Mouse (Mus musculus) hindbrain, embryonic 15.5 days (tissue): ENCODE data around the gene Ugt3a1. TPM values are rescaled to one million over a fixed set of nuclear protein-coding genes. Genes with fewer than 3 reads are reported as not detected.
"Not testable (repeated sequence)": the region's sequence is repeated elsewhere in the genome, so short reads cannot be mapped to it uniquely, and the experiment has no call there.

Experiments
- ATAC-seq: fragments of 200-750 bp; cut with Nextera tagmentation; 2 replicates; pipeline ENCODE4 v1.8.0; 2017; ENCODE audit warnings: low read depth, moderate number of reproducible peaks, moderate TSS enrichment; ENCODE audit not compliant: low FRiP score
- H3K27ac ChIP-seq: fragments of 300-500 bp; sonication (generic); replicated peaks from 2 replicates; pipeline ENCODE4 v1.5.1; 2015; ENCODE audit warnings: mild to moderate bottlenecking, inconsistent platforms
- H3K27me3 ChIP-seq: fragments of 300-500 bp; sonication (generic); 2 replicates; pipeline ENCODE4 v1.6.1; 2015; ENCODE audit warnings: control low read depth, inconsistent platforms
- H3K36me3 ChIP-seq: fragments of 300-500 bp; sonication (generic); 2 replicates; pipeline ENCODE4 v1.6.1; 2015; ENCODE audit warnings: control low read depth, inconsistent platforms
- H3K4me1 ChIP-seq: fragments of 300-500 bp; sonication (generic); replicated peaks from 2 replicates; pipeline ENCODE4 v1.6.1; 2015; ENCODE audit warnings: control low read depth, inconsistent platforms
- H3K4me2 ChIP-seq: fragments of 300-500 bp; sonication (generic); 2 replicates; pipeline ENCODE4 v1.6.1; 2015; ENCODE audit warnings: moderate library complexity, mild to moderate bottlenecking, inconsistent platforms
- H3K4me3 ChIP-seq: fragments of 300-500 bp; sonication (generic); 2 replicates; pipeline ENCODE4 v1.5.1; 2015; ENCODE audit warnings: mild to moderate bottlenecking, inconsistent platforms
- H3K9ac ChIP-seq: fragments of 300-500 bp; sonication (generic); 2 replicates; pipeline ENCODE4 v1.6.1; 2015; ENCODE audit warnings: inconsistent platforms
- H3K9me3 ChIP-seq: fragments of 300-500 bp; sonication (generic); 2 replicates; pipeline ENCODE4 v1.6.1; 2016; ENCODE audit warnings: control low read depth, inconsistent platforms
- WGBS: fragments of 180-500 bp; shearing (Covaris S2); methylation state at CpG from one replicate; pipeline ENCODE4 v1.1.7; 2015; 5-methylcytosine and 5-hydroxymethylcytosine counted together
- polyA plus RNA-seq: library from polyadenylated mRNA; unstranded; fragments of >200 nt; fragmentation: Nextera tagmentation; extraction: Ambion mirVana; gene quantifications from 2 replicates; pipeline ENCODE4 v1.2.1, GENCODE M21; 2015

Gene Ugt3a1
- polyA plus RNA-seq: not detected in 2 replicates

DNA sequence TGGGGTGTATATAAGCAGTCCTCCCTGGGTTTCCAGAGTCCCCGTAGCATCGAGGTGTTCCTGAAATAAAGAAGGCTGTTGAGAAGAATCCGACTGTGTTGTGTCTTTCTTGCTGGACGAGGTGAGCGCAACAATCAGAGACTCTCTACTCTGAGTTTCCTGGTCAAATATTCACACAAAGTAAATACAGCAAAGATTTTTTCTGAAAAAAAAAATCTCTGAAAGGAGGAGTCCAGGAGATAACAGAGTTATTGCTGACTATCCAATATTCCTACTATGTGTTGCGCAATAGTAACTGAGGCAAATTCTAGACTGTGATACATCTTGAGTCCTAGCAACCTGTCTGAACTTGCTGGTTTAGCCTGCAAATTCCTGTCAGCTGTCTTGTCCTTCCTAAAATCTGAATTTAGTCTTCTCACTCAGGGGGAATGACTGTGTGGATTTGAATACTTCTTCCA is at the start of gene Ugt3a1:
Gene Ugt3a1 (plus strand): TSS at position 51 of the 458 bp plus-strand sequence.
- no peak within 1 kb of the TSS for H3K27ac ChIP-seq
- no peaks in the 10 kb centered on the region for H3K36me3 ChIP-seq
- no peaks in the 10 kb centered on the region for H3K27me3 ChIP-seq
- ATAC-seq: no peak
- H3K9ac ChIP-seq: no peak within 1 kb of the TSS
- no peaks in the 10 kb centered on the region for H3K4me1 ChIP-seq
- no peaks in the 10 kb centered on the region for H3K9me3 ChIP-seq
- no peak within 1 kb of the TSS for H3K4me2 ChIP-seq
- WGBS: 96% methylated on average over 6 of the region's 6 CpGs
- H3K4me3 ChIP-seq: no peak within 1 kb of the TSS

DNA sequence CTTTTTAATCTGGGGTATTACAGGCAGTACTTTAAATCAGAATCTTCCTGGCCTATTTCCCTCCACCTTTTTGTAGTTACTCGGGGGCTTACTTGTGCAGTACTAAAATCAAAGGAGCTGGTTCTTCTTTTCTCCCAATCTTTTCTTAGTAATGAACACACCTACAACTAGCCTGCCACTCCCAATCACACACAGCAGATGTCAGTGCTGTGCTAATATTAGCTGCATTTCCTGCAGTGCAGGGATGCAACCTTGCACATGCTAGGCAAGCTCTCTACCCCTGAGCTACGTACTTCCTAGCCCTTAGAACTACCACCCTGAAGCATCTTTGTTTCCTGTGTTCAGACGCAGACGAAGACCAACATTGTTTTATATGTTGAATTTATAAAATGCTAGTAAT is 45.8 kb upstream of the Ugt3a1 start:
- not testable (repeated sequence) for H3K27me3 ChIP-seq, ATAC-seq, H3K36me3 ChIP-seq, H3K4me3 ChIP-seq, H3K27ac ChIP-seq, H3K4me2 ChIP-seq, H3K9ac ChIP-seq, H3K4me1 ChIP-seq, H3K9me3 ChIP-seq
- 83% methylated on average over 4 of the region's 4 CpGs for WGBS

DNA sequence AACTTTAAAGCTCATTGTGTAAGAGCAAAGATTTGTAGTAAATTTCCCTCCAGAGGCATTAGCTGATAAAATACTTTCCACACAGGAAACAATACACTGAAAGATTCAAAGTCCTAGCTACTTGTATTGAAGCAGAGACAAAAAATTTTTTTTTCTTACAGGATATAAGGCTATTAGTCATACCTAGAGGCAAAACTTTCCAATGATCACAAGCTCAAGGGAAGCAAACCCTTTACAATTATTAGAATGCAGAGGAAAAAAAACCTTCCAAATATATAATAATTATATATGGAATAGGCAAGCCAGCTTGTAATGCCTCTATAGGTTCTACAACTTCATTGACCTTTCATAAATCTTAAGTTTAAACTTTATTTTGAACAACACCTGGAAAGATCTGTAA is 30.3 kb upstream of the Ugt3a1 start:
- no peak overlapping the region for H3K9ac ChIP-seq
- no peaks in the 10 kb centered on the region for H3K36me3 ChIP-seq
- no peaks in the 10 kb centered on the region for H3K9me3 ChIP-seq
- no peaks in the 10 kb centered on the region for H3K27me3 ChIP-seq
- no peak overlapping the region for H3K4me2 ChIP-seq
- ATAC-seq: no peak
- H3K27ac ChIP-seq: no peak overlapping the region
- no peaks in the 10 kb centered on the region for H3K4me1 ChIP-seq
- H3K4me3 ChIP-seq: no peak overlapping the region

DNA sequence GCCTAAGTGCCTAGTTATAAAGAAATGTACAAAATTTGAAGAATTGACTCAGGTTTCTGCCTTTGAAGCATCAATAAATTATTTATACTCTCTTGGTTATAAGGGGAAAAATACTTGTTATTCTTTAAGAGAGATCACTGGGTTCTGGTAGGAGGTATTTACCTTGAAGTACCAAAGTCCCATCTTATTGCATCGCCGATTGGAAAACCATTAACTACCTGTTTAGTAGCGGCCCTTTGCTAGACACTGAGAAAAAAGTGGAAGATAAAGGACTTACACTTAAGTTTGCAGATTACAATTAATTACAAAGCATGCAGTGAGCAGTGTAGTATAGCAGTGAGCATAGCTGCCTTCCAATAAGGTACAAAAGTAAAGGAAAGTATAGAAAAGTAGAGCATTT is 23.8 kb upstream of the Ugt3a1 start:
- Histone ChIP-seq H3K27me3 (no peaks in the 10 kb centered on the region), H3K27ac (no peak overlapping the region), H3K4me3 (no peak overlapping the region), H3K9me3 (no peaks in the 10 kb centered on the region), H3K36me3 (no peaks in the 10 kb centered on the region), H3K4me2 (no peak overlapping the region), H3K9ac (no peak overlapping the region), H3K4me1 (no peaks in the 10 kb centered on the region)
- no peak for ATAC-seq
- 96% methylated on average over 3 of the region's 3 CpGs for WGBS

DNA sequence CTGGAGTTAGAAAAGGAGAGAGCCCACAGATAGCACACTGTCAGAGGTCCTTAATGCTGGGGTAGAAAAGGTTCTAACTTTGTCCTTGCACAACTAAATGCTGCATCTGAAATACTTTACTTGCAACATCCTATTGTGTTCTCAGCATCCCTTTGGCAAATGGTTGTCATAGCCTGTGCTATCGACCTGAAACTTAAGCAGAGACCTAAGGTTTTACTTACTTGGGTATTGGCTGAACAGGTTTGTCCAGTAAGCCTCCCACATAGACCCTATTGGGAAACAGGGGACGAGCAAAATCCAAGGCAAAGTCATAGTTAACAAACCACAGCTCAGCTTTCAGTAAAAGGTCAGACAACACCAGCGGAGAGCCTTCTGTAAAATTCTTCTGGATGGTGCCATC is 16.1 kb upstream of the Ugt3a1 start:
- no peaks in the 10 kb centered on the region for H3K4me1 ChIP-seq
- no peaks in the 10 kb centered on the region for H3K9me3 ChIP-seq
- WGBS: 80% methylated on average over 3 of the region's 3 CpGs
- H3K36me3 ChIP-seq: no peaks in the 10 kb centered on the region
- no peak overlapping the region for H3K9ac ChIP-seq
- no peaks in the 10 kb centered on the region for H3K27me3 ChIP-seq
- ATAC-seq: no peak
- H3K4me3 ChIP-seq: no peak overlapping the region
- H3K4me2 ChIP-seq: no peak overlapping the region
- no peak overlapping the region for H3K27ac ChIP-seq

DNA sequence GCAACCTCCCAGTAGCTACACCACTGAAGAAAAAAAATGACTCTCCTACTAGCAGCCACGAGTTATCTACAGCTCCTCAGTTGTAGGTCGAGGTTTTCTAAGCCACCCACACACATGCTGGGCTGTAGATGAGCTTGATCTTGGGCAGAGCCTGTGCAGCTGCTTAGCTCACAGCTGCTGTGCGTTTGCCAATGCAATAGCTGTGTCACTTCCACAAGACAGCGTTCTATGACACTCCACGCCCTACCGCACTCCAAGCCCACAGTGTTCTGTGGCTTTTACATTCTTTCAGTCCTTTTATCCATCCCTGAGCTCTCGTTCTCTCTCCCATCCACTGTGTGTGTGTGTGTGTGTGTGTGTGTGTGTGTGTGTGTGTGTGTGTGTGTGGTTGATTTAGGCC is 4.8 kb upstream of the Ugt3a1 start:
- no peak overlapping the region for H3K4me2 ChIP-seq
- no peak overlapping the region for H3K4me3 ChIP-seq
- H3K36me3 ChIP-seq: no peaks in the 10 kb centered on the region
- no peaks in the 10 kb centered on the region for H3K27me3 ChIP-seq
- WGBS: 89% methylated on average over 7 of the region's 7 CpGs
- no peaks in the 10 kb centered on the region for H3K4me1 ChIP-seq
- H3K27ac ChIP-seq: no peak overlapping the region
- no peaks in the 10 kb centered on the region for H3K9me3 ChIP-seq
- no peak for ATAC-seq
- no peak overlapping the region for H3K9ac ChIP-seq

DNA sequence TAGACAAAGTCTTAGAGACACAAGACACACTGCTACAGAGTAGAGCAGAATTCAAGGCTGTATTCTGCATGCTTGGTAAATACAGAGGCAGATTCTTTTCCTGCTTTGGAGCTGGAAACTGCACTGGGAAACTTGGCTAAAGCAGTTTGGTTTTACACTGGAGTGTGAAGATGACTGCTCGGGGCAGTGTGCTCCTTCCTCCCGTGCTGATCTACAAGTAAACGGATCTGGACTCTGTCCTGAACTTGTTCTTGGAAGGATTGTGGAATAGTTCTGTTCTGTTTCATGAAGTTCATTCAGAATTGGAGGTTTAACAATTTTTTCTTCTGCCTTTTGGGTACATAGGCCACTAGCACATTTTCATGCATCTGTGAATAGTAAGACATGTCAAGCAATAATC is 2.3 kb downstream of the Ugt3a1 start:
- Histone ChIP-seq H3K36me3 (no peaks in the 10 kb centered on the region), H3K9me3 (no peaks in the 10 kb centered on the region), H3K4me2 (no peak overlapping the region), H3K4me1 (no peaks in the 10 kb centered on the region), H3K9ac (no peak overlapping the region), H3K4me3 (no peak overlapping the region), H3K27ac (no peak overlapping the region), H3K27me3 (no peaks in the 10 kb centered on the region)
- 86% methylated on average over 3 of the region's 3 CpGs for WGBS
- ATAC-seq: no peak

DNA sequence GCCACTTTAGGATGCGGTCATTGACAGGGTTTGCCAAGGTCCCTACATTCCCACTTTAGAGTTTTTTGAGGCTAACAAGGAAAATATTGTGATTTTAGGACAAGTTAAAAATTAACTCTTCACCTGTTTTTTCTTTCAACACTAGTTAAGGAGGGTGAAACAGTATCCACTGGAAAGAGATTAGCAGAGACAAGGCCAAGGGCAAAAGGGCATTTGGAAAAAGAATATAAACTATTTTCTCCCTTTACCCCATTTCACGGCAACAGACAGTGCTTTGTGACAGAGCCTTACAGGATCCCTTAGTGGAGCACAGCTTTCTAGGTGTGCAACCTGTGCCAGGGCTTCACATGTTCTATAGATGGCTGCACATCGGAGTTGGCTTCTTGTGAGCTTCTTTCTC is 2.9 kb downstream of the Ugt3a1 start:
- ATAC-seq: no peak

DNA sequence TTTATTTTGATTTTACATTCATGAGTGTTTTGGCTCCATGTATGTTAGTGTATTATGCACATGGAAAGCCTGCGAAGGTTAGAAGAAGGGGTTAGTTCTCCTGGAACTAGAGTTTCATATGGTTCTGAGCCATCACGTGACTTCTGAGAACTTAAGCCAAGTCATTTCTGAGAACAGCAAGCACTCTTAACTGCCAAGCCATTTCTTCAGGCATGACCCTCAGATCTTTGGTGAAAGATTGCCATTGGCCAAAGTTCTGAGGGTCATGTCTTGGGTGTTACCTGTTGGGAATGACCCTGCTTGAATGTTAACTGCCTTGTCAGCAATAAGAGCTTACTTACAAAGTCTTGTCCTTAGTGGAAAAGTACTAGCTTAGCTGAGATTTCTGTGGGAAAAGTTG is 6.5 kb downstream of the Ugt3a1 start:
- no peak for ATAC-seq
- WGBS: 92% methylated on average over 2 of the region's 2 CpGs

More for the DNA sequence above, 2.9 kb downstream of the Ugt3a1 start:
- WGBS: 95% methylated on average over 3 of the region's 3 CpGs
- Histone ChIP-seq H3K4me1 (no peaks in the 10 kb centered on the region), H3K9ac (no peak overlapping the region), H3K27me3 (no peaks in the 10 kb centered on the region), H3K4me2 (no peak overlapping the region), H3K4me3 (no peak overlapping the region), H3K36me3 (no peaks in the 10 kb centered on the region), H3K27ac (no peak overlapping the region), H3K9me3 (no peaks in the 10 kb centered on the region)

DNA sequence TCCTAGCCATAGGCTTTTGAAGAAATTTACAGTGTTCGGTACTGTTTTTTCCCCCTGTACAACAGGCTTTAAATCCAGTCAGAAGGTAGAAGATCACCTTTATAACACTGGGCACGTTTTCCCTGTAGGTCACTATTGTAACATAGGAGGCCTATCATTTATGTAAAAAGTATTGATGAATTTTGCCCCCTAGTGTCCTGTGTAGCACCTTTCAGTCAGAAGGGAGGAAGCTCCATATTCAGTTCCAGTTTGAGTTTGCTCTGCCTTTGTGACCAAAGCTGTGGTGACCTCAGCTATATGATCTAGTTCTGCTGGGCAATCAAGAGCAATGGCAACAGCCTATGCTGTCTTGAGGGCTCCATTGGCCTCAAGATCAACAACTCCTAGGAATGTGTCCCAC is 13.0 kb downstream of the Ugt3a1 start:
- 70% methylated on average over 2 of the region's 2 CpGs for WGBS
- Histone ChIP-seq H3K9ac (no peak overlapping the region), H3K4me1 (no peaks in the 10 kb centered on the region), H3K4me3 (no peak overlapping the region), H3K36me3 (no peaks in the 10 kb centered on the region), H3K27me3 (no peaks in the 10 kb centered on the region), H3K9me3 (no peaks in the 10 kb centered on the region), H3K4me2 (no peak overlapping the region), H3K27ac (no peak overlapping the region)
- no peak for ATAC-seq

More for the DNA sequence above, 6.5 kb downstream of the Ugt3a1 start:
- no peaks in the 10 kb centered on the region for H3K36me3 ChIP-seq
- H3K4me2 ChIP-seq: no peak overlapping the region
- H3K27ac ChIP-seq: no peak overlapping the region
- H3K4me3 ChIP-seq: no peak overlapping the region
- no peaks in the 10 kb centered on the region for H3K27me3 ChIP-seq
- H3K9ac ChIP-seq: no peak overlapping the region
- no peaks in the 10 kb centered on the region for H3K9me3 ChIP-seq
- H3K4me1 ChIP-seq: no peaks in the 10 kb centered on the region

DNA sequence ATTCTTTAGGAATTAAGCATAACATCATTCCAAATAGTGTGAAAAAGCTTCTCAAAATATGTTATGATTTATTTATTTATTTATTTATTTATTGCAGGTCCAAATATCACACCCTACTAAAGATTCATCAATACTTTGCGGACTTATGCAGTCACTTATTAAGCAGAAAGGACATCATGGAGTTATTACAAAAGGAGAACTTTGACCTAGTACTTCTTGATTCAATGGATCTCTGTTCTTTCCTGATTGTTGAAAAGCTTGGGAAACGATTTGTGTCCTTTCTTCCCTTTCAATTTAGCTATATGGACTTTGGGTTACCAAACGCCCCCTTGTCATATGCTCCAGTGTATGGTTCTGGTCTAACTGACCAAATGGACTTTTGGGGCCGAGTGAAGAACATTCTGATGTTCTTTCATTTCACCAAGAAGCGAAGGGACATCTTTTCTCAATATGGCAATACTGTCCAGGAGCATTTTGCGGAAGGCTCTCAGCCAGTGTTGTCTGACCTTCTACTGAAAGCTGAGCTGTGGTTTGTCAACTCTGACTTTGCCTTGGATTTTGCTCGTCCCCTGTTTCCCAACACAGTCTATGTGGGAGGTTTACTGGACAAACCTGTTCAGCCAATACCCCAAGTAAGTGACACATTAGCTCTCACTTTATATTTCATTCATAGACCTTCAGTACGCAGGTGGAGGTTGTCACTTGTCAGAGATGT is 29.4 kb downstream of the Ugt3a1 start:
- ATAC-seq: no peak
- no peak overlapping the region for H3K4me3 ChIP-seq
- H3K36me3 ChIP-seq: no peaks in the 10 kb centered on the region
- WGBS: 85% methylated on average over 8 of the region's 8 CpGs
- no peaks in the 10 kb centered on the region for H3K4me1 ChIP-seq
- H3K27me3 ChIP-seq: no peaks in the 10 kb centered on the region
- no peak overlapping the region for H3K27ac ChIP-seq
- H3K9me3 ChIP-seq: no peaks in the 10 kb centered on the region
- no peak overlapping the region for H3K4me2 ChIP-seq
- no peak overlapping the region for H3K9ac ChIP-seq

DNA sequence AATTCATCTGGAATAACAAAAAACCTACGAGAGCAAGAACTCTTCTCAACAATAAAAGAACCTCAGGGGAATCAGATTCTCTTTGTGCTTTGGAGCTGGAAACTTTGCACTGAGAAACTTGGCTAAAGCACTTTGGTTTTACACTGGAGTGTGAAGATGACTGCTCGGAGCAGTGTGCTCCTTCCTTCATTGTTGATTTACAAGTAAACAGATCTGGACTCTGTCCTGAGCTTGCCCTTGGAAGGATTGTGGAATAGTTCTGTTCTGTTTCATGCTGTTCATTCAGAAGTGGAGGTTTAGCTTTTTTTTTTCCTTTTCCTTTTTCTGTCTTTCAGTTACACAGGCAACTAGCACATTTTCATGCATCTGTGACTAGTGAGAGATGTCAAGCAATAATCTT is 57.9 kb downstream of the Ugt3a1 start:
- Histone ChIP-seq H3K9me3 (no peaks in the 10 kb centered on the region), H3K4me1 (no peaks in the 10 kb centered on the region), H3K36me3 (no peaks in the 10 kb centered on the region), H3K9ac (no peak overlapping the region), H3K27me3 (no peaks in the 10 kb centered on the region), H3K27ac (no peak overlapping the region), H3K4me3 (no peak overlapping the region), H3K4me2 (no peak overlapping the region)
- WGBS: 88% methylated on average over 2 of the region's 2 CpGs
- ATAC-seq: no peak

DNA sequence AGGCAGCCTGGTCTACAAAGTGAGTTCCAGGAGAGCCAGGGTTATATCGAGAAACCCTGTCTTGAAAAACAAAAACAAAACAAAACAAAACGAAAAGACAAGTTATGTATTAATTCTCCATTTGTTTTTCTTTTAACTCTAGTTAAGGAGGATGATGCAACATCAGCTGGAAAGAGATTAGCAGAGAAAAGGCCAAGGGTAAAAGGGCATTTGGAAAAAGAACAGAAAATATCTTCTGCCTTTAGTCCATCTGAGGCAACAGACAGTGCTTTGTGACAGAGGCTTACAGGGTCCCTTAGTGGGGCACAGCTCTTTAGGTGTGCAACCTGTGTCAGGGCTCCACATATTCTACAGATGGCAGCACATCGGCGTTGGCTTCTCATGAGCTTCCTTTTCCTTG is 58.7 kb downstream of the Ugt3a1 start, which contains the start of gene Ugt3a2:
Gene Ugt3a2 (plus strand): TSS at position 210 of the 400 bp plus-strand sequence.
- no peak within 1 kb of the TSS for H3K9ac ChIP-seq
- no peaks in the 10 kb centered on the region for H3K27me3 ChIP-seq
- no peak for ATAC-seq
- no peak within 1 kb of the TSS for H3K4me3 ChIP-seq
- H3K27ac ChIP-seq: no peak within 1 kb of the TSS
- 91% methylated on average over 4 of the region's 4 CpGs for whole genome bisulfite sequencing
- H3K9me3 ChIP-seq: no peaks in the 10 kb centered on the region
- H3K4me2 ChIP-seq: no peak within 1 kb of the TSS
- no peaks in the 10 kb centered on the region for H3K36me3 ChIP-seq
- H3K4me1 ChIP-seq: no peaks in the 10 kb centered on the region
